Mouse (Mus musculus): Measurements from ENCODE around the gene Osr1.
A peak's percentile ranks its signal among the peaks of the same experiment; 100 is the strongest.

GRCm38 (mm10) chr12:9569971-9570370 lies at the start of gene Osr1:
- peak; percentile 54 for TF ChIP-seq CTCF (conservative IDR thresholded peaks at IDR 0.05; ENCODE audit: low read length)
- TF ChIP-seq NANOG (IDR thresholded peaks at IDR 0.05; ENCODE audit: borderline replicate concordance, low read length): no peak
- no peak for TF ChIP-seq POU5F1 (IDR thresholded peaks at IDR 0.05; ENCODE audit: borderline replicate concordance, low read length)
